Mouse (Mus musculus) liver, embryonic 14.5 days (tissue): ENCODE results near the gene Zmiz1. TPM values are rescaled to one million over a fixed set of nuclear protein-coding genes. Genes with fewer than 3 reads are reported as not detected.

Experiments
- ATAC-seq: fragments of 200-750 bp; cut with Nextera tagmentation; 2 replicates; pipeline ENCODE4 v1.8.0; 2017; ENCODE audit warnings: moderate number of reproducible peaks, mild to moderate bottlenecking, moderate library complexity; ENCODE audit not compliant: insufficient read depth
- DNase-seq, 3 experiments: peaks; one replicate each; pipeline ENCODE4 v3.0.0-alpha.2; 2012 to 2013; ENCODE audit warnings: low read depth in 3 of 3, low spot score in 3 of 3
- H3K27ac ChIP-seq: fragments of 300-500 bp; sonication (generic); 2 replicates; pipeline ENCODE4 v1.5.1; 2014; ENCODE audit warnings: moderate library complexity, mild to moderate bottlenecking, control low read depth, inconsistent platforms
- H3K27me3 ChIP-seq: fragments of 300-500 bp; sonication (generic); 2 replicates; pipeline ENCODE4 v1.6.1; 2014; ENCODE audit warnings: mild to moderate bottlenecking, low read length, moderate library complexity; ENCODE audit not compliant: control insufficient read depth, insufficient read depth
- H3K36me3 ChIP-seq: fragments of 300-500 bp; sonication (generic); replicated peaks from 2 replicates; pipeline ENCODE4 v1.6.1; 2014; ENCODE audit warnings: low read depth; ENCODE audit not compliant: control insufficient read depth, insufficient read depth
- H3K4me1 ChIP-seq, 2 experiments: fragments of 200-500 bp in 1 of 2; fragments of 300-500 bp in 1 of 2; sonication (generic) in 1 of 2; replicated peaks; 2 replicates each; pipeline ENCODE4 v1.6.1; 2012 to 2014; ENCODE audit warnings: antibody characterized with exemption in 1 of 2, inconsistent platforms in 1 of 2, low read length in 1 of 2; ENCODE audit not compliant: control insufficient read depth in 2 of 2, insufficient read depth in 2 of 2
- H3K4me2 ChIP-seq: fragments of 300-500 bp; sonication (generic); 2 replicates; pipeline ENCODE4 v1.6.1; 2014; ENCODE audit warnings: low read depth, mild to moderate bottlenecking, control low read depth, moderate library complexity
- H3K4me3 ChIP-seq, 2 experiments: fragments of 200-500 bp in 1 of 2; fragments of 300-500 bp in 1 of 2; sonication (generic) in 1 of 2; 2 replicates each; pipeline ENCODE4 v1.5.1; 2012 to 2014; ENCODE audit warnings: low read depth in 2 of 2, low read length in 2 of 2, mild to moderate bottlenecking in 2 of 2, control low read depth in 1 of 2, inconsistent platforms in 1 of 2, moderate library complexity in 1 of 2; ENCODE audit not compliant: insufficient read depth in 1 of 2
- H3K9ac ChIP-seq: fragments of 300-500 bp; sonication (generic); replicated peaks from 2 replicates; pipeline ENCODE4 v1.6.1; 2014; ENCODE audit warnings: mild to moderate bottlenecking, control low read depth, moderate library complexity
- H3K9me3 ChIP-seq: fragments of 300-500 bp; sonication (generic); 2 replicates; pipeline ENCODE4 v1.6.1; 2016; ENCODE audit warnings: low read length, mixed read lengths; ENCODE audit not compliant: control insufficient read depth
- CTCF ChIP-seq: IDR thresholded peaks from 2 replicates; pipeline ENCODE4 v1.5.1; 2016; ENCODE audit warnings: antibody characterized with exemption, low read depth, control low read depth
- EP300 ChIP-seq: IDR thresholded peaks from 2 replicates; pipeline ENCODE4 v1.6.1; 2016; ENCODE audit warnings: antibody characterized with exemption, low read depth
- WGBS: fragments of 180-500 bp; shearing (Covaris S2); extraction: QIAGEN DNeasy Blood & Tissue Kit; methylation state at CpG from one replicate; pipeline ENCODE4 v1.1.7; 2014; ENCODE audit not compliant: insufficient replicate concordance; 5-methylcytosine and 5-hydroxymethylcytosine counted together
- polyA plus RNA-seq, 2 experiments: library from polyadenylated mRNA; depleted of rRNA in 1 of 2; stranded (reverse) in 1 of 2; unstranded in 1 of 2; fragments of >200 nt; fragmentation: Nextera tagmentation in 1 of 2; extraction: Ambion mirVana in 1 of 2; gene quantifications; 2 replicates each; pipeline versions ENCODE4 v1.2.1 to v1.2.3; 2012 to 2014

Gene Zmiz1
- polyA plus RNA-seq, 2 experiments = 3.4 to 4.0 TPM

- 63% methylated on average over 6 of the region's 6 CpGs for WGBS
- DNase-seq (no peak), ATAC-seq (no peak)
- no peak overlapping the region for H3K9ac ChIP-seq
- no peak overlapping the region for H3K4me2 ChIP-seq
- H3K27ac ChIP-seq = no peak overlapping the region
- H3K27me3 ChIP-seq = no peaks in the 10 kb centered on the region
- no peak for TF ChIP-seq EP300
- TF ChIP-seq CTCF = no peak
- H3K36me3 ChIP-seq = no peaks in the 10 kb centered on the region
- no peaks in the 10 kb centered on the region for H3K9me3 ChIP-seq
- no peak overlapping the region for H3K4me3 ChIP-seq
- peaks cover 0 to 9% of the 10 kb centered on the region in 2 experiments; a peak in 1 of 4 replicates for H3K4me1 ChIP-seq
Observed at GRCm38 (mm10) chr14:25592522-25592921, 133.5 kb downstream of the Zmiz1 start.

- ATAC-seq (no peak), DNase-seq (no peak)
- Histone ChIP-seq H3K4me2 (no peak overlapping the region), H3K27me3 (no peaks in the 10 kb centered on the region), H3K4me1 (0 out of 4 replicates have a peak, but pooled peaks cover 0 to 3% of the 10 kb centered on the region in 2 experiments), H3K27ac (no peak overlapping the region), H3K4me3 (no peak overlapping the region), H3K9me3 (no peaks in the 10 kb centered on the region), H3K9ac (no peak overlapping the region), H3K36me3 (no peaks in the 10 kb centered on the region)
- TF ChIP-seq CTCF (no peak), EP300 (no peak)
- 77% methylated on average over 8 of the region's 8 CpGs for WGBS
Observed at GRCm38 (mm10) chr14:25593876-25594275, 134.9 kb downstream of the Zmiz1 start.

GRCm38 (mm10) chr14:25594611-25595010 lies 135.6 kb downstream of the Zmiz1 start:
- no peak overlapping the region for H3K9ac ChIP-seq
- WGBS = 48% methylated on average over 4 of the region's 4 CpGs
- H3K9me3 ChIP-seq = no peaks in the 10 kb centered on the region
- H3K4me2 ChIP-seq = no peak overlapping the region
- H3K4me3 ChIP-seq = no peak overlapping the region
- no peaks in the 10 kb centered on the region for H3K36me3 ChIP-seq
- DNase-seq (no peak), ATAC-seq (no peak)
- H3K4me1 ChIP-seq = 0 out of 4 replicates have a peak, but pooled peaks cover 0 to 3% of the 10 kb centered on the region in 2 experiments
- no peaks in the 10 kb centered on the region for H3K27me3 ChIP-seq
- TF ChIP-seq EP300 (no peak), CTCF (no peak)
- H3K27ac ChIP-seq = no peak overlapping the region

DNA sequence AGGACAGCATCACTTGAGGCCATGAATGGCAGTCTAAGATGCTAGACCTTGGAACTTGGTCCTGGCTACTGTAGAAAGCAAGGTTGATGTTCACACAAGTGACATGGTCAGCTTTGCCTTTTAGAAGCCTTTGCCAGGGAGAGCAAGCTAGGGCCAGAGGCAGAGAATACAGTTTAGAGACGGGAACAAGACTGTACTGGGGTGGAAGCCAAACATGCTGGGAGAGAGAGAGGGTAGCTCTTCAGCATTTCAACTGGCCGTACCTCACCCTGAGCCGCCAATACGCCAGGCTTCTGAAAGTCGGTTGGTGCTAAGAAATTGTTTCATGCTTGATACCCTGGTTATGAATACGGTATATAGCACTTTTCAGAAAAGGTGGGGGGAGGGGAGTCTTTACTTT lies 140.0 kb downstream of the Zmiz1 start:
- no peak for TF ChIP-seq CTCF
- no peak for TF ChIP-seq EP300
- DNase-seq (no peak), ATAC-seq (no peak)
- H3K27ac ChIP-seq = no peak overlapping the region
- no peaks in the 10 kb centered on the region for H3K27me3 ChIP-seq
- no peaks in the 10 kb centered on the region for H3K9me3 ChIP-seq
- H3K4me1 ChIP-seq = 0 out of 4 replicates have a peak, but pooled peaks cover 0 to 3% of the 10 kb centered on the region in 2 experiments
- H3K4me3 ChIP-seq = no peak overlapping the region
- H3K4me2 ChIP-seq = no peak overlapping the region
- 79% methylated on average over 6 of the region's 6 CpGs for WGBS
- H3K9ac ChIP-seq = no peak overlapping the region
- H3K36me3 ChIP-seq = no peaks in the 10 kb centered on the region

GRCm38 (mm10) chr14:25599934-25600333 lies 140.9 kb downstream of the Zmiz1 start:
- H3K4me3 ChIP-seq = no peak overlapping the region
- ATAC-seq (no peak), DNase-seq (no peak)
- no peak for TF ChIP-seq EP300
- TF ChIP-seq CTCF = no peak
- H3K27me3 ChIP-seq = no peaks in the 10 kb centered on the region
- peaks cover 0 to 2% of the 10 kb centered on the region in 2 experiments; a peak in 1 of 4 replicates for H3K4me1 ChIP-seq
- no peak overlapping the region for H3K27ac ChIP-seq
- no peak overlapping the region for H3K4me2 ChIP-seq
- no peaks in the 10 kb centered on the region for H3K36me3 ChIP-seq
- H3K9ac ChIP-seq = no peak overlapping the region
- no peaks in the 10 kb centered on the region for H3K9me3 ChIP-seq
- WGBS = 58% methylated on average over 12 of the region's 12 CpGs
